Mouse (Mus musculus) bone marrow macrophage, adult 2 months (primary cell): ENCODE data around the gene Swap70.

Source experiments
- CTCF ChIP-seq: IDR thresholded peaks from 2 replicates; pipeline ENCODE4 v1.5.1; 2012; ENCODE audit warnings: low read depth, mild to moderate bottlenecking, low read length, moderate library complexity
- POLR2A ChIP-seq: IDR thresholded peaks from 2 replicates; pipeline ENCODE4 v1.6.1; 2012; ENCODE audit warnings: mild to moderate bottlenecking, low read depth, low read length, borderline replicate concordance

DNA sequence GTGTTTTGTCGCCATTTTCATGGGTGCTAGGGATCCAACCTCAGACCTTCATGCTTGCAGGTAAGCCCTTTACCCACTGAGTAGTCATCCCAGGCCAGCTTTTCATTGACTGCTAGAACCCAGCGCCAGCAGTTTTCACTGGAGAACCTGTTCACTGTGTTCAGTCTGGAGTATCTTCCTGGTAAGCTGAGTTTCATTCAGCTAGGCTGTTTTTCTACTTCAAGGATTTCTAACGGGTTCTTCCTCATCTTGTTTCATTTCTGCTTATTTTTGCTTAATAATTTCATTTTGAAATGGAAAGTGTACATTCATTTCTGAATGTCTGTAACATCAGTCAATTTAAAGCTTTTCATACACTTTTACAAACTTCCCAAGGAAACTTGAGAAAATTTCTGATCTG lies 36.9 kb upstream of the Swap70 start:
- TF ChIP-seq POLR2A: no peak
- no peak for TF ChIP-seq CTCF
